Mouse (Mus musculus): ENCODE data around the gene Terf2. TPM values are rescaled to one million over a fixed set of nuclear protein-coding genes. Genes with fewer than 3 reads are reported as not detected.

Gene Terf2
- polyA plus RNA-seq (2014; fragmentation: Illumina TruSeq; extraction: RNeasy Lipid Tissue Mini Kit (QIAGEN cat#74804); ENCODE audit: low read depth, low replicate concordance) = 23.9 TPM

GRCm38 (mm10) chr8:107096366-107097036 lies at the start of gene Terf2:
Gene Terf2 (minus strand): TSS chr8:107096547.

GRCm38 (mm10) chr8:107065511-107066496 lies 30.5 kb downstream of the Terf2 start, which contains the start of gene Tmed6:
Gene Tmed6 (minus strand): TSS chr8:107065644.

GRCm38 (mm10) chr8:107056076-107056972 lies 40.0 kb downstream of the Terf2 start, which contains the start of the genes Cog8 and Nip7:
Gene Cog8 (minus strand): TSS chr8:107056689.
Gene Nip7 (plus strand): TSS chr8:107056877.

GRCm38 (mm10) chr8:107048061-107048941 lies 48.0 kb downstream of the Terf2 start, which contains the start of gene Pdf:
Gene Pdf (minus strand): TSS chr8:107048614.

GRCm38 (mm10) chr8:107030650-107031576 lies 65.4 kb downstream of the Terf2 start, which contains the start of gene Vps4a:
Gene Vps4a (plus strand): TSS chr8:107031222.

Other genes with a start within 250 kb of the Terf2 start
- gene Has3, start 226.3 kb downstream of the Terf2 start, polyA plus RNA-seq (2014; fragmentation: Illumina TruSeq; extraction: RNeasy Lipid Tissue Mini Kit (QIAGEN cat#74804); ENCODE audit: low read depth, low replicate concordance) = 0.77 TPM
- 18.7 TPM for gene Utp4, start 202.9 kb downstream of the Terf2 start, polyA plus RNA-seq (2014; fragmentation: Illumina TruSeq; extraction: RNeasy Lipid Tissue Mini Kit (QIAGEN cat#74804); ENCODE audit: low read depth, low replicate concordance)
- 8.8 TPM for gene Sntb2, start 160.8 kb downstream of the Terf2 start, polyA plus RNA-seq (2014; fragmentation: Illumina TruSeq; extraction: RNeasy Lipid Tissue Mini Kit (QIAGEN cat#74804); ENCODE audit: low read depth, low replicate concordance)
- 42.5 TPM for gene Vps4a, start 65.3 kb downstream of the Terf2 start, polyA plus RNA-seq (2014; fragmentation: Illumina TruSeq; extraction: RNeasy Lipid Tissue Mini Kit (QIAGEN cat#74804); ENCODE audit: low read depth, low replicate concordance)
- 14.0 TPM for gene Pdf, start 47.9 kb downstream of the Terf2 start, polyA plus RNA-seq (2014; fragmentation: Illumina TruSeq; extraction: RNeasy Lipid Tissue Mini Kit (QIAGEN cat#74804); ENCODE audit: low read depth, low replicate concordance)
- gene Cog8, start 39.9 kb downstream of the Terf2 start, polyA plus RNA-seq (2014; fragmentation: Illumina TruSeq; extraction: RNeasy Lipid Tissue Mini Kit (QIAGEN cat#74804); ENCODE audit: low read depth, low replicate concordance) = 22.4 TPM
- gene Nip7, start 39.7 kb downstream of the Terf2 start, polyA plus RNA-seq (2014; fragmentation: Illumina TruSeq; extraction: RNeasy Lipid Tissue Mini Kit (QIAGEN cat#74804); ENCODE audit: low read depth, low replicate concordance) = 18.4 TPM
- 103 TPM for gene Tmed6, start 30.9 kb downstream of the Terf2 start, polyA plus RNA-seq (2014; fragmentation: Illumina TruSeq; extraction: RNeasy Lipid Tissue Mini Kit (QIAGEN cat#74804); ENCODE audit: low read depth, low replicate concordance)
- 195 TPM for gene Cyb5b, start 54.1 kb upstream of the Terf2 start, polyA plus RNA-seq (2014; fragmentation: Illumina TruSeq; extraction: RNeasy Lipid Tissue Mini Kit (QIAGEN cat#74804); ENCODE audit: low read depth, low replicate concordance)
- gene Nfat5, start 196.9 kb upstream of the Terf2 start, polyA plus RNA-seq (2014; fragmentation: Illumina TruSeq; extraction: RNeasy Lipid Tissue Mini Kit (QIAGEN cat#74804); ENCODE audit: low read depth, low replicate concordance) = 26.3 TPM

Measured in adipose tissue, adult 10 weeks (tissue).